Mouse (Mus musculus): Measurements from ENCODE around the gene Mdc1.

DNA sequence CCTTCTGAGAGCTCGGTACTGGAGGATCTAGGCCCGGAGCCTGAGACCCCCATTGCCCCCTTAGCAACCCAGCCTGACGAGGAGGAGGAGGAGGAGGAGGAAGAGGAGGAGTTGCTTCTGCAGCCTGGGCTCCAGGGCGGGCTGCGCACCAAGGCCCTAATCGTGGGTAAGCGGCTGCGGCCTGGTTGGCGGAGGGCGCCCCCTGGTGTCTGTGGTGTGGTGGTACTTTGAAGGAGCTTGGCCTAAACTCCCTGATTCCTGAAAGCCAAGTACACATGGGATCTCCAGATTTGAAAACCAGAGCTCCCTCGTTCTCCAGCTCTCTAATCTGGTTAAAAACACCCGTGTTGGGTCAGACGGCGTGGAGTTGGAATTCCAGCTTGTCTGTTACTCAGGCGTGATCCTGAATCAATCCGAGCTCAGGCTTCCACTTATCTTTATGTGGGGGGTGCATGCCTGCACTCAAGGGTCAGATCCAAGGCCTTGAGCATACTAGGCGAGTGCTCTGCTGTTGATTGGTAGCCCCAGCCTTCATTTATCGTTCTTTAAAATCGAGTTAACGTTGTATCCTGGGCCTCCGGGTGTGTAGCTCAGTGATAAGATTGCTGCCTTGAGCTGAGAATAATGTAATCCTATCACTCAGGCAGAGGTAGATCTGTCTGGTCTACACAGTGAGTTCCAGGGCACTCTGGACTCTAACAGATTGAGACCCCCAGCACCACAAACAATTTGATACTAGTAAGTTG is 32.6 kb downstream of the Mdc1 start:
- no peak for TF ChIP-seq POLR2A (IDR thresholded peaks at IDR 0.05; ENCODE audit: low read depth, low read length)
- TF ChIP-seq CTCF (IDR thresholded peaks at IDR 0.05; ENCODE audit: borderline replicate concordance, insufficient read depth, low read length), result peak; percentile 86

Data from embryonic fibroblast, embryonic 13.5 days (primary cell).